Mouse (Mus musculus) stomach, postnatal 0 days (tissue): ENCODE measurements around the gene Rpusd1. TPM values are rescaled to one million over a fixed set of nuclear protein-coding genes. Genes with fewer than 3 reads are reported as not detected.

ENCODE experiments used
- ATAC-seq: fragments of 200-750 bp; cut with Nextera tagmentation; 2 replicates; pipeline ENCODE4 v1.8.0; 2017; ENCODE audit not compliant: low FRiP score, low TSS enrichment
- DNase-seq: peaks from one replicate; pipeline ENCODE4 v3.0.0-alpha.2; 2016; ENCODE audit warnings: low spot score
- H3K27ac ChIP-seq: fragments of 300-500 bp; sonication (generic); replicated peaks from 2 replicates; pipeline ENCODE4 v1.5.1; 2014; ENCODE audit warnings: mild to moderate bottlenecking, control low read depth
- H3K27me3 ChIP-seq: fragments of 300-500 bp; sonication (generic); 2 replicates; pipeline ENCODE4 v1.6.1; 2014; ENCODE audit warnings: low read length; ENCODE audit not compliant: control insufficient read depth, insufficient read depth
- H3K36me3 ChIP-seq: fragments of 300-500 bp; sonication (generic); 2 replicates; pipeline ENCODE4 v1.6.1; 2014; ENCODE audit warnings: low read length, mixed read lengths; ENCODE audit not compliant: control insufficient read depth, insufficient read depth
- H3K4me1 ChIP-seq: fragments of 300-500 bp; sonication (generic); replicated peaks from 2 replicates; pipeline ENCODE4 v1.6.1; 2014; ENCODE audit warnings: antibody characterized with exemption; ENCODE audit not compliant: control insufficient read depth, insufficient read depth
- H3K4me2 ChIP-seq: fragments of 300-500 bp; sonication (generic); replicated peaks from 2 replicates; pipeline ENCODE4 v1.6.1; 2014; ENCODE audit warnings: low read depth, mild to moderate bottlenecking, control low read depth, moderate library complexity
- H3K4me3 ChIP-seq: fragments of 300-500 bp; sonication (generic); 2 replicates; pipeline ENCODE4 v1.5.1; 2014; ENCODE audit warnings: low read depth, low read length, control low read depth
- H3K9ac ChIP-seq: fragments of 300-500 bp; sonication (generic); 2 replicates; pipeline ENCODE4 v1.6.1; 2014; ENCODE audit warnings: mild to moderate bottlenecking, low read length, control low read depth, mixed read lengths
- H3K9me3 ChIP-seq: fragments of 300-500 bp; sonication (generic); 2 replicates; pipeline ENCODE4 v1.6.1; 2016; ENCODE audit warnings: low read length; ENCODE audit not compliant: control insufficient read depth
- CTCF ChIP-seq: IDR thresholded peaks from 2 replicates; pipeline ENCODE4 v1.5.1; 2016; ENCODE audit warnings: antibody characterized with exemption, low read depth, mild to moderate bottlenecking, moderate library complexity
- EP300 ChIP-seq: optimal IDR thresholded peaks from 2 replicates; pipeline ENCODE3; 2016; ENCODE audit warnings: antibody characterized with exemption
- WGBS: fragments of 180-500 bp; shearing (Covaris S2); extraction: QIAGEN DNeasy Blood & Tissue Kit; methylation state at CpG from one replicate; pipeline ENCODE4 v1.1.7; 2014; 5-methylcytosine and 5-hydroxymethylcytosine counted together
- polyA plus RNA-seq: library from polyadenylated mRNA; unstranded; fragments of >200 nt; fragmentation: Nextera tagmentation; extraction: Ambion mirVana; gene quantifications from 2 replicates; pipeline ENCODE4 v1.2.1, GENCODE M21; 2015

Gene Rpusd1
- polyA plus RNA-seq, 1 experiment from 2014 or later: 10.3 TPM

- no peak for DNase-seq
- Histone ChIP-seq H3K9ac (no peak overlapping the region), H3K27me3 (no peaks in the 10 kb centered on the region), H3K4me1 (no peaks in the 10 kb centered on the region), H3K27ac (no peak overlapping the region), H3K4me3 (no peak overlapping the region), H3K36me3 (no peaks in the 10 kb centered on the region), H3K4me2 (no peak overlapping the region), H3K9me3 (no peaks in the 10 kb centered on the region)
- 30% methylated on average over 4 of the region's 4 CpGs for WGBS
- no peak for TF ChIP-seq EP300
- no peak for TF ChIP-seq CTCF
- no peak for ATAC-seq
Measured at GRCm38 (mm10) chr17:25761561-25761970, 34.1 kb downstream of the Rpusd1 start.

GRCm38 (mm10) chr17:25762591-25762990 is 35.1 kb downstream of the Rpusd1 start:
- no peak for ATAC-seq
- Histone ChIP-seq H3K4me3 (no peak overlapping the region), H3K9me3 (no peaks in the 10 kb centered on the region), H3K36me3 (no peaks in the 10 kb centered on the region), H3K4me2 (no peak overlapping the region), H3K27ac (no peak overlapping the region), H3K9ac (no peak overlapping the region), H3K4me1 (no peaks in the 10 kb centered on the region), H3K27me3 (no peaks in the 10 kb centered on the region)
- TF ChIP-seq EP300: no peak
- TF ChIP-seq CTCF: no peak
- WGBS: 34% methylated on average over 3 of the region's 3 CpGs
- no peak for DNase-seq

DNA sequence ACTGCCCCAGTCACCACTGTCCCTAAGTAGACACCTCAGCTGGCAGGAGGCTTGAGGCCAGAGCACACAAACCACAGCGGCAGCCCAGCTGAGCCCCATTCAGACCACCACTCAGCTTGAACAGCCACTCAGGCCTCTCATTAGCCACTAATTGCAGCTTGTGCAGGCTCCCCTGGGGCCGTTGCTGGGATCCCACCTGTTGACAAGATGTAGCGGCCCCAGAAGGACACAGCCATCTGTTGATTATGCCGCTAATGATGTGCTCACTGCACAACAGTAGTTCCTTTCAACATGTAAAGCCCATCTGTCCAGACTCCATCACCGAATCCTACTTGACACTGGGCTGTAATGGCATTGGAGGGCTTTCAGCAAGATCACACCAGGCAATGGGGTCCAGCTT is 38.4 kb downstream of the Rpusd1 start:
- H3K27me3 ChIP-seq: no peaks in the 10 kb centered on the region
- WGBS: 74% methylated on average over 5 of the region's 5 CpGs
- H3K4me3 ChIP-seq: no peak overlapping the region
- no peak for DNase-seq
- H3K27ac ChIP-seq: no peak overlapping the region
- no peak overlapping the region for H3K4me2 ChIP-seq
- no peaks in the 10 kb centered on the region for H3K9me3 ChIP-seq
- H3K36me3 ChIP-seq: no peaks in the 10 kb centered on the region
- no peak overlapping the region for H3K9ac ChIP-seq
- ATAC-seq: no peak
- H3K4me1 ChIP-seq: no peaks in the 10 kb centered on the region
- TF ChIP-seq CTCF (no peak), EP300 (no peak)

DNA sequence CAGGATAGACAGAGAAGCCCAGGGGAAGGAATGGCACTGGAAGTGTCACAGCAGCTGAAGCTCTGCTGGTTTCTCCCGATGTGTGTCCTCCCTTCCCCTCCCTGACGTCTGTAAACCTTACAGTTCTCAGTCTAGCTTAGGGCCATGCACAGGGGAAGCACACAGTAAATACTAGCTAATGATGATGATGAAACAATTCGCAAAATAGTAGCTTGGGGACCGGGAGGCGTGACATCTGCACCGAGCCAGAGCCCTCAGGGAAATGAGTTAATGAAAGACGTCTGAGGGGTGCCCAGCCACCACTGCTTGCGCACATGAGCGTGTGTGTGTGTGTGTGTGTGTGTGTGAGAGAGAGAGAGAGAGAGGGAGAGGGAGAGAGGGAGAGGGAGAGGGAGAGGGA is 41.9 kb downstream of the Rpusd1 start:
- DNase-seq: no peak
- no peaks in the 10 kb centered on the region for H3K27me3 ChIP-seq
- H3K9me3 ChIP-seq: no peaks in the 10 kb centered on the region
- ATAC-seq: no peak
- 57% methylated on average over 9 of the region's 9 CpGs for WGBS
- no peak overlapping the region for H3K27ac ChIP-seq
- H3K4me2 ChIP-seq: no peak overlapping the region
- no peak for TF ChIP-seq CTCF
- no peak for TF ChIP-seq EP300
- H3K36me3 ChIP-seq: no peaks in the 10 kb centered on the region
- no peak overlapping the region for H3K4me3 ChIP-seq
- H3K4me1 ChIP-seq: peaks cover 3% of the 10 kb centered on the region
- no peak overlapping the region for H3K9ac ChIP-seq

DNA sequence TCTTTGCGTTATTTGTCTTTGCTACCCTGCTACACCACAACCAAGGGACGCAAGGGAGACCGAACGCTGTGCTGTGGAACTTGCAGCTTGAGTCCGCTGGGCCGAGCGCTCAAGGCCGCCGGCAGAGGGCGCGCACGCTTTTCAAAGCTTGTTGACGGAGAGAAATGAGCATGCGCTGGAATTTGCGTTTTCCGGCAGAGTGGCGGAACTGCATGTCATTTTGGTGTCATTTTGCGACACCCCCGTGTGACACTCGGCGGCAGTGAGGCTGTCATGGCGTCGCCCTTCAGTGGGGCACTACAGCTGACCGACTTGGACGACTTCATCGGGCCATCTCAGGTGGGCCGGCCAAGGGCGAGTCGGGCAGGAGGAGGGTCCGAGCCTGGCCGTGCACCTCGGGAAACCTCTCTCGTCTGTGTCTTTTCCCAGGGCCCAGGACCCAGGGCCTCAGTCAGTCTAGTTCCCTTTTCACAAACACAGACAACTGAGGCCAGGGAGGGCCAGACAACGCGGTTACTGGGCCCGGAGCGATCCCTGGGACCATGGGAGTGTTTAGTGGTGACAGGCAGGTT is 46.2 kb downstream of the Rpusd1 start, which contains the start of gene Narfl:
Narfl (plus strand) TSS at position 228 of the 572 bp plus-strand sequence.
- WGBS: under 1% methylated on average over 37 of the region's 37 CpGs
- Histone ChIP-seq H3K27me3 (no peaks in the 10 kb centered on the region), H3K27ac (no peak within 1 kb of the TSS; the same call in 1 of the 2 replicates), H3K36me3 (no peaks in the 10 kb centered on the region; the same call in 1 of the 2 replicates), H3K4me2 (peak within 1 kb of the TSS; percentile 77), H3K4me3 (peak within 1 kb of the TSS; percentile 71), H3K4me1 (peaks cover 3% of the 10 kb centered on the region), H3K9ac (peak within 1 kb of the TSS; percentile 87), H3K9me3 (no peaks in the 10 kb centered on the region)
- ATAC-seq (peak; percentile 84), DNase-seq (peak; percentile 98)
- TF ChIP-seq EP300 (no peak), CTCF (peak; percentile 100)

DNA sequence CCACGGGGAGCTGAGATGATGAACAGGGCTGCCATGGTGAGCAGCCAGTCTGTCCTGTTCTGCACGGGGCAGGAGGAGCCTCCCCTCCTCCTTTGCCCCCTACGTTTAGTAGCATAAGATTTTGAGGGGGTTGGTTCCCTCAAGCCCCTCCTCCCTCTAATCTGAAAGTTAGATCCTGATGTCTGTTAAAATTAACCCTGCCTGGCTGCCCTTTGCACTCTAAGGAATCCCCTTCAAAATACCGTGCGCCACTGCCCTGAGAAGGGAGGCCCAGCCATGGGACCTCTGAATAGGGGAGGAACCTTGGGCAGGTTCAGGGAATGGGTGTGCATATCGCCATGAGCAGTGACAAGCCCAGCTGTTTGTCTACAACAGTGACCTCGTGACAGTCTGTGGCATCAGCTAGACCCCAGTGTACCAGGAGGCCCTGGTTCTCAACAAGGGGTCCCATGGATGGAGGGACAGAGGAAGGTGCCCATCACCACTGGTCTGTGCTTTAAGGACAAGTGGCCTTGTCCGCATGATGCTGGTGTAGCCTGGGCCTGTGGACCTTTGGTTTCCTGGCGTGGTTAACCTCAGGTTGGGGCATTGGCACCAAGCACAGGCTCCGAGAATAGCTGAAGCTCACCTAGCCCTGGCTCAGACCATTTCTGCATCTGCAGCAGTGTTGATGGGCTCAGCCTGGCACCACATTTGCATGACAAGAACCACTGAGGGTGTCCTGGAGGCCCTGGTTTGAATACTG is 48.0 kb downstream of the Rpusd1 start:
- no peak overlapping the region for H3K9ac ChIP-seq
- H3K27me3 ChIP-seq: no peaks in the 10 kb centered on the region
- WGBS: 79% methylated on average over 10 of the region's 10 CpGs
- H3K4me2 ChIP-seq: no peak overlapping the region
- no peaks in the 10 kb centered on the region for H3K9me3 ChIP-seq
- peaks cover 3% of the 10 kb centered on the region for H3K4me1 ChIP-seq
- H3K27ac ChIP-seq: no peak overlapping the region
- TF ChIP-seq EP300 (no peak), CTCF (no peak)
- no peak for DNase-seq
- no peak overlapping the region for H3K4me3 ChIP-seq
- no peaks in the 10 kb centered on the region; the same call in 1 of the 2 replicates for H3K36me3 ChIP-seq
- ATAC-seq: no peak
